Mouse (Mus musculus) cerebellum, postnatal 14 days (tissue): ENCODE data around the gene Pvalb.

ENCODE experiments used
- DNase-seq, 2 experiments: peaks; one replicate each; pipeline ENCODE4 v3.0.0; 2021; ENCODE audit warnings: mixed read lengths in 2 of 2

The Pvalb gene

DNA sequence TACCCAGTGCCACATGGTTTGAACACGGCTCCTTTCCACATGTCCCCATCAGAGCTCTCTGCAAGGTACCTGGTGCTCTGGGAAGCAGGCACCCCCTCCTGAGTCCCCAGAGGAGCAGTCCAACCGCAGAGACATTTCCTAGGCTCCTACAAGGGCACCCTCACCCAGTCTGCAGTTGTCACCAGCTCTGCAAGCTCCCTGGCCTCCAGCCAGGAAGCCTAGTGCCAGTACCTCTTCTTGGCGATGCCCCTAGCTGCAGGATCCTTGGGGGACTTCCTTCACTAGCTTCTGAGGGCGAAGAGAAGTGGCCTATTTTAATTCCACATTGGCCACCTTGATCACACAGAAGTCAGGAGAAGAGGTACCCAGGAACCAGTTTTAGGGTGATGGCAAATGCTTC is 48.4 kb downstream of the Pvalb start:
- DNase-seq = peak in 1 of 2 experiments; percentile 43

DNA sequence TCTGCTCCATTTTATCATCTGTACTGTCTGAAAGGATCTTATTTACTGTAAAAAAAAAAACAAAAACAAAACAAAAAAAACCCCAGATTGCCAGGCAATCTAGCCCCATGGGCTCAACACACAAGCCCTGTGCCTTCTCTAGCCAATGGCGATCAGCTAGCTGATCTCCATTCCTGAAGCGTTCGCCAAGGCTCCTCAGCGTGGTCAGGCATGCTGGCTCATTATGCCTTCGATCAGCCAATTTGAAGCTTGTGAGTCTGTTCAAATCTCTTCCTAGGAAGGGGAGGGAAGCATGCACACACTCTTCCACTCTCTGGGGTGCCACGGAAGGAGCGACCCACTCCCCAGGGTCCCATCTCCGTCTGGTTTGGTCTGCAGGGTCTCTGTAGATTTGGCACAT is 48.9 kb downstream of the Pvalb start:
- DNase-seq = peak in 1 of 2 experiments; percentile 47

DNA sequence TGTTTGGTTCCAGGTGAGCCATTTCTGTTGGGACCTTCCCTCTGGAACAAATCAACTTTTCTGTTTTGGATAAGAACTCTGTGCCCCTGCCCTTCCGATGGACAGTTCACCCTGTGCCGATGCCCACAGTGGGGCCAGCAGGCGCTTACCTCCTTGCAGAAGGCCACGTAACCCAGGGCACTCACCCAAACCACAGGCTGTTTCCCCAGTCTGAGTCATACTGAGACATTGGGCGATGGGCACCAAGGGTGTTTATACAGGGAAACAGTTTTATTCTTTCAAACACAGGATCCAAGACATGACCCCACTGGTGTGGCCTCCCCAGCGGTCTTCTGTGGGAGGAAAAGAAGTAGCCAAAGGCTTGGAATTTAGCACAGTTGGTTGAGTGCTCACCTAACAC is 50.8 kb downstream of the Pvalb start:
- DNase-seq = no peak

DNA sequence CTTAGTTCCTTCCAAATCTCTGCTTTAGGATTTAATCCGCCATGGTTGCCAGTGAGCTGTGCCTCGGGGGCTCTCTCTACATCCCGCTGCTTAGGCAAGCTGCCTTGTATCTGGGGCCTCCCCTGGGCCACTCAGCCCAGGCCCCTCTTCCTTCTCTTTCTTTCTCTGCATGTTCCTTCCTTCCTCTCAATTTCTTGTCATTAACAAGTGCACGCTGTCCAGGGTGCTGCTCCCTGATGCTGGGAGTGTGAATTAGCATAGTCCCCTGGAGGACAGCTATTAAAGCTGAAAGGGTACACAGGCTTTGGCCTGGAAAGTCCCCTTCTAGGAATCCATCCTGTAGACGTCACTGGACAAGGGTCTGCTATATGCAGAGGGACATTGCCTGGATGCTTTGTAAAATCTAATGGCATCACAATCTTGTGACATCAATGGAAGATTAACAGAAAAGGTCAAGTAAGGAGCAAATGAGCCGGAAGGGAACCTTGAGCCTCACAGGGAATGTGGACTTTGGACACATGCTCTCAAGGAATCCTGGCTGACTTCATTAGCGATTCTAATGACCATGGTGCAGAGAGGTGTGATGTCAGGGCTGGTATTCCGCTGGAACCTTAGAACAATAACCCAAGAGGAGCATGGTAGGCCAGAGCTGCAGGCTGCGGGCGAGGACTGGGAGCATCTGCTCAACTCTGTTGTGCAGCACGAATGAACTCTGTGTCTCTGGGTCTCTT is 53.0 kb downstream of the Pvalb start:
- DNase-seq = no peak

DNA sequence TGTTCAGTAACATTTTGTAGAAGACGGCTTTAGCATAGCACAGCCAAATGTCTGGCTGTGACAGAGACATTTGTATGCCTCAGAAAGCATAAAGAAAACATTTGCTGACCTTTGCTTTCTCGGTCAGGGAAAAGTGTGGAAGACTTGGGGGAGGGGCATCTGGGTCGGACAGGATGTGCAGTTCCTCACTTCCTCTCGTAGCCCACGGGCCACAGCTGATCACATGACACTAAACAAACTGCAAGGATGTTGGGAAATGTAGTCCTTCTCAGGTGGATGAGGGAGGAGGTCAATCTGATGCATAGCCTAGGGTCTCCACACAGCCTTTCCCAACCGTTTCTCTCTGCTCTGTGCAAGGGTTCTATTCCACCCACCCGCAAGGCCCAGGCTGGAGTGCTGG is 57.6 kb downstream of the Pvalb start:
- peak in 1 of 2 experiments; percentile 56 for DNase-seq
